Mouse (Mus musculus) ovary, postnatal 14 days (tissue): ENCODE data around the gene Lce3e.

Experiments used
- DNase-seq: peaks from one replicate; pipeline ENCODE4 v3.0.0; 2022; ENCODE audit warnings: low spot score

Gene Lce3e

GRCm38 (mm10) chr3:92966761-92967160 lies at the start of gene Lce3e:
Lce3e (plus strand) TSS chr3:92967061.
- no peak for DNase-seq

DNA sequence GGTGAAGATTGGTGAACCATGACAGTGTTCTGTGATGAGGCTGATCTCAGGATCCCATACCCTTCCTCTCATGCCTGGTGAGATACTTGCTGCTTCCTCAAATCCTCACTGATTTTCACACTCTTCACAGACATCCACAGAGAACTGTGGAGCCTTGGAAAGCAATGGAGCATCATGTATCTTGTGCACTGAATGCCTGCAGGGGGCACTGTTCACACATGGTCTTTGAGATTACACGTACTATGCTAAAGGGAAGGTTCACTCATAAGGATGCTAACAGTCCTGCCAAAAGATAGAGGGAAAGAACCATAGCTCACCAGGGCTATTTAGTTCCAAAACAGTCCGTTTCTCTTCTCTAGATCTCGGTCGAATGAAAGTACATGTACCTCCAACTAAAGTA lies 46.5 kb upstream of the Lce3e start:
- DNase-seq: peak; percentile 6

DNA sequence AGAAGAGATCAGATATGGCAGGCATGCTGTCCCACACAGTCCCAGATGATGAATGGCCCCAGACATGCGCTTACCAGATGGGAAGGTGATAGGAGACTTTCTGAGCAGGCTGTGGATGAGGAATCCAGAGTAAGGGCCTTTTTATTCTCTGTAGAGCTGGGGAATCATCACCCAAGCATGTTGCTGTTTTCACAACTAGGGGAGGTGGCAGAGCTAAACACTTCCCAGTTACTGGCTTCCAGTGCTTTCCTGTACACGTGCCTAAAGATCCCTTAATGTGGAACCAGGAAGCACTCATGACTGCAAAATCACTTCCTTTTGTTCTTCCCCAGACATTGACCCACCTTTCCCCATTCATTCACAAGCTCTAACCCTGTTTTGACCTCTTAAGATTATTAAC lies 40.7 kb upstream of the Lce3e start, which contains the start of gene Lce3a:
Gene Lce3a (minus strand): TSS at position 101 of the 400 bp plus-strand sequence.
- DNase-seq: no peak

DNA sequence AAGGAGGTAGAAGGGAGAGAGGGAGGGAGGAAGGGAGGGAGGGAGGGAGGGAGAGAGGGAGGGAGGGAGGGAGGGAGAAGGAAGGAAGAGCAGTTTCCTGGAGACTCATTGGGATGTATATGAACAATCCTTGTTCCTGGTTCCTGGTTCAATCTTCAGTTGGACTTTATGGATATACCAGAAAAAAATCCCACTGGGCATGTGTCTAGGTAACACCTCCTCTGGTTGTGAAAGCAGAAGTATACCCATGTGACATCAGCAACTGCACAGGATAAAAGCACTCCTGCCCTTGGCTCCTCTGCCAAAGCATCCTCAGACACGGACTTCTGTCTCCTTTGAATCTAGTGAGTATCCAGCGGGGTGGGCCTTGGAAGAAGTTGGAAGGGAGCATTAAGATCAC lies 34.2 kb upstream of the Lce3e start, which contains the start of gene Lce3b:
Gene Lce3b (plus strand): TSS at position 301 of the 400 bp plus-strand sequence.
- DNase-seq: no peak

DNA sequence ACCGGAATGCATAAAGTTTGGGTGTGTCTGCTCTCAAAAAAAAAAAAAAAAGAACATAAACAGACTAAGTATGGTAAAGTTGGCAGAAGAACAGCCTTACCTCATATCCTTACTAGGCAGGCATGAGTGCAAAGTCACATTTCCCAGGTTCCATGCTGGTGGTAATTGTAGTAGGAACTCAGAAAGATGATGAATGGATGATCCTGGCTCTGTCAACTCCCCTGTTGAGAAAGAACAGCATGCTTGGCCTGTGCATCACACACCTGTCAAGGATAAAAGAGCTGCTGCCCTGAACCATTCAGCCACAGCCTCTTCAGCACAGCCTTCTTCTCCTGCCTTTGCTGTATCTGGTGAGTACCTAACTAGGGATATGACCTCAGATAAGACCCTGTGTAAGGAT lies 22.7 kb upstream of the Lce3e start, which contains the start of gene Lce3c:
Gene Lce3c (plus strand): TSS at position 301 of the 400 bp plus-strand sequence.
- no peak for DNase-seq

DNA sequence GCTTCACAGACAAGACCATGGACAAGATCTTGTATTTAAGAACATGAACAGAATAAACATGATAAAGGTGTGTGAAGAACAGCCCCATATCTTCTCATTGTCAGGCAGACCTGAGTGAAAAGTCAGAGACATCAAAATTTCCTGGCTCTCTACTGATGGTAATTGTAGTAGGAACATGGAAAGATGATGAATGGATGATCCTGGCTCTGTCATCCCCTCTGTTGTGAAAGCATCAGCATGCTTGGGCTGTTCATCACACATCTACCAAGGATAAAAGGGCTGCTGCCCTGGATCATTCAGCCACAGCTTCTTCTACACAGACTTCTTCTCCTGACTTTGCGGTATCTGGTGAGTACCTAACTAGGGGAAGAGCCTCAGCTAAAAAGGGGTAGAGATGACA lies 9.8 kb upstream of the Lce3e start, which contains the start of gene Lce3d:
Gene Lce3d (plus strand): TSS at position 301 of the 400 bp plus-strand sequence.
- DNase-seq: no peak

- DNase-seq: no peak
These were observed 11.6 kb downstream of the Lce3e start for GRCm38 (mm10) chr3:92978484-92978883.

DNA sequence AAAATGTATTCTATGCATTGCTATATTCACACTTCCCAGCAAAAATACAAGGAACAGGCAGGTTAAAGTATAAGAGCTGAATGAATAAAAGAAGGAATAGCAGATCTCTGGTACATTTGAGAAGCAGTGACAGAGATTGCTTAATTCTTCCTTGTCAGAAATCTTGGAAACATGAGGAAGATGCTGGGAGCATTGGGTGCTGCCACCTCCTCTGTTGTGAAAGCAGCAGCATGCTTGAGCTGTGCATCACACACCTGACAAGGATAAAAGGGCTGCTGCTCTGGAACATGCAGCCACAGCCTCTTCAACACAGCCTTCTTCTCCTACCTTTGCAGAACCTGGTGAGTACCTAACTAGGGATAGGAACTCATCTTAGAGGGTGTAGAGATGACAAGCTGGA lies 25.1 kb downstream of the Lce3e start, which contains the start of gene Lce3f:
Gene Lce3f (plus strand): TSS at position 301 of the 400 bp plus-strand sequence.
- DNase-seq: no peak

DNA sequence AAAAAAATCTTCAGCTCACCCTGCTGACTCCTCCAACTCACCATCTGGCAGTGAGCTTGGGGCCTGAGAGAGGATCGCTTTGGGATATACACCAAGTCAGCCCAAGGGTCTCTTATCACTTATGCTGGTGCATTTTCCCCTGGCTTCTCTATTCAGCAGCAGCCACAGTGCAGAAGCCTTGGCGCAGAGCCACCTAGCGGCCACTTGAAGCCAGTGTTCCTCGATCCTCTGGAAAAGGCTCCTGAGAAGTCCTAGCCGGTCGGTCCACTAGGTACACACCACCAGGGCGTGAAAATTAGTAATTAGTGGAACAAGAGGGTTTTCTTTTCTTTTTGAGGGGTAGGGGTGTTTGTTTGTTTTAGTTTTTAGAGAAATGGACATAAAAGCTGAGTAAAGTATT lies 31.8 kb downstream of the Lce3e start:
- DNase-seq: peak; percentile 57

- no peak for DNase-seq
These were observed 33.8 kb downstream of the Lce3e start for GRCm38 (mm10) chr3:93000621-93001020.

DNA sequence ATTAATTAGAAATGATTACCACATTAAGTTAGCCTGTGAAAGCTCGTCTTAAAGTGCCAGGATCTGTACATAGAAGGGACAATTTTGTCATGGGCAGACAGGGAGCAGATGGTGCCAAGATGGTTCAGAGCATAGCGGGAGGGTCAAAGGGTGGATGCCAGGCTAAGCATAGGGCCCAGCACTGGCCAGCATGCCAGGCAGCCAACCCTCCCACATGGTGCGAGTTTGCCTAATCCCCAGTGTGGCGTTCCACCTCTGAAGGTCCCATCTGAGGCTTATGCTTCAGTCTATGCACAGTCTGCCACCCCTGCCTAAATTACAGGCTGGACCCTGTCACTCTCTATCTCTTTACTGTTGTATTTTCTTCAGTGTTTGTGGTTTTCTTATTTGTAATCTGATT lies 36.0 kb downstream of the Lce3e start:
- no peak for DNase-seq

DNA sequence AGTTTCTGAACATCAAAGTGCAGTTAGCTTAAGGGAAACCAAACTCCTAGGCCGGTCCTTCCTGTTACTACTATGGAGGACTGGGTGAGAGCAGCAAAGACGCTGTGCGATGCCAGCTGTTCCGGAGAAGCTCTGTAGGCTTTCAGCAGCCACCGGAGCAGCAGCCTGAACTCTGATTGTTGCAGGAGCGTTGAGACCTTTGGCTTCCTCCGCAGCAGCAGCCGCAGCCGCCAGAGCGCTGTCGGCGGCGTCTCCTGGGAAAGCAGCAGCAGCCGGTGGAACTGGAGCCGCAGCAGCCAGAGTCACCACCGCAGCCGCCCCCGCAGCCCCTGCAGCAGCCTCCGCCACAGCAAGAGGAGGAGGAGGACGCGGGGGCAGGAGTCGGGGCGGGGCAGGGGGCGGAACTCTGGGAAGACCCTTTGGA lies 47.5 kb downstream of the Lce3e start:
- peak; percentile 34 for DNase-seq

DNA sequence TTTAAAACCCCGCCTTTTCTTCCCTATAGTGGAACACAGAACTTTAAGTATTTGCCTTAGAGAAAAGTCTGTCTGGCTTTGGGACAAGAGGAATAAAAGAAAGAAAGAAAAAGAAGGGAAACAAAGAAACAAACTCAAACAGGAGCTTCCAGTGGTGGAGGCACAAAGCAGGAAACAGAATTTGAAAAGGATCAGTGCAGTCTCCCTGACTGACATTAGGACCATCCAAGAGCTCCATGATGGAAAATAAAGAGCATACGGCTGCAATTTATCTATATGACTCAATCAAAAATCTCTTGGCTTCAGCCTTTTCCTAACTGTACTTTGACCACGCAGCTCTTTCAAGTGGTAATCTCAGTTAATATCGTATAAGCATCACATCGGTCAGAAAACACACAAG lies 48.0 kb downstream of the Lce3e start:
- DNase-seq: no peak

GRCm38 (mm10) chr3:93015460-93016104 lies 48.7 kb downstream of the Lce3e start, which contains the start of gene Crct1:
Crct1 (minus strand) TSS chr3:93015687.
- DNase-seq: no peak
